Mouse (Mus musculus) limb, embryonic 12.5 days (tissue): Measurements from ENCODE around the gene 1700008O03Rik. TPM values are rescaled to one million over a fixed set of nuclear protein-coding genes. Genes with fewer than 3 reads are reported as not detected.
A peak's percentile ranks its signal among the peaks of the same experiment; 100 is the strongest.

ENCODE experiments used
- ATAC-seq: fragments of 200-750 bp; cut with Nextera tagmentation; 2 replicates; pipeline ENCODE4 v1.8.0; 2017; ENCODE audit warnings: low read depth, moderate TSS enrichment; ENCODE audit not compliant: insufficient number of reproducible peaks, insufficient read depth, low FRiP score, low TSS enrichment
- H3K27ac ChIP-seq: fragments of 300-500 bp; sonication (generic); 2 replicates; pipeline ENCODE4 v1.5.1; 2016; ENCODE audit warnings: mild to moderate bottlenecking, moderate library complexity
- H3K27me3 ChIP-seq: fragments of 300-500 bp; sonication (generic); 2 replicates; pipeline ENCODE4 v1.6.1; 2016; ENCODE audit warnings: mild to moderate bottlenecking, moderate library complexity
- H3K36me3 ChIP-seq: fragments of 300-500 bp; sonication (generic); 2 replicates; pipeline ENCODE4 v1.6.1; 2016; ENCODE audit warnings: mild to moderate bottlenecking, moderate library complexity
- H3K4me1 ChIP-seq: fragments of 300-500 bp; sonication (generic); replicated peaks from 2 replicates; pipeline ENCODE4 v1.6.1; 2016
- H3K4me2 ChIP-seq: fragments of 300-500 bp; sonication (generic); 2 replicates; pipeline ENCODE4 v1.6.1; 2016; ENCODE audit warnings: mild to moderate bottlenecking, moderate library complexity
- H3K4me3 ChIP-seq: fragments of 300-500 bp; sonication (generic); replicated peaks from 2 replicates; pipeline ENCODE4 v1.5.1; 2016; ENCODE audit warnings: mild to moderate bottlenecking
- H3K9ac ChIP-seq: fragments of 300-500 bp; sonication (generic); replicated peaks from 2 replicates; pipeline ENCODE4 v1.6.1; 2016; ENCODE audit warnings: mild to moderate bottlenecking, moderate library complexity
- H3K9me3 ChIP-seq: fragments of 300-500 bp; sonication (generic); 2 replicates; pipeline ENCODE4 v1.6.1; 2016; ENCODE audit warnings: mild to moderate bottlenecking, moderate library complexity
- WGBS: fragments of 180-500 bp; shearing (Covaris S2); methylation state at CpG from one replicate; pipeline ENCODE4 v1.1.7; 2016; 5-methylcytosine and 5-hydroxymethylcytosine counted together
- polyA plus RNA-seq: library from polyadenylated mRNA; unstranded; fragments of >200 nt; fragmentation: Nextera tagmentation; extraction: Ambion mirVana; gene quantifications from 2 replicates; pipeline ENCODE4 v1.2.1, GENCODE M21; 2016

Gene 1700008O03Rik
- polyA plus RNA-seq: 0.56 and 0.64 TPM in 2 replicates

- 77% methylated on average over 12 of the region's 12 CpGs for WGBS
- H3K4me3 ChIP-seq: peak within 1 kb of the TSS; percentile 54
- ATAC-seq: no peak
- peaks cover 68% of the 10 kb centered on the region for H3K27me3 ChIP-seq
- peak within 1 kb of the TSS; percentile 42 for H3K9ac ChIP-seq
- H3K27ac ChIP-seq: no peak within 1 kb of the TSS
- no peaks in the 10 kb centered on the region; the same call in 1 of the 2 replicates for H3K4me1 ChIP-seq
- H3K36me3 ChIP-seq: no peaks in the 10 kb centered on the region
- no peaks in the 10 kb centered on the region for H3K9me3 ChIP-seq
- peak within 1 kb of the TSS; percentile 93 for H3K4me2 ChIP-seq
Observed at GRCm38 (mm10) chr7:44385720-44386119, at the start of gene 1700008O03Rik. Gene 1700008O03Rik, minus strand, starts transcription at chr7:44385820.

- H3K9me3 ChIP-seq: no peaks in the 10 kb centered on the region
- H3K36me3 ChIP-seq: no peaks in the 10 kb centered on the region
- no peak for ATAC-seq
- WGBS: 63% methylated on average over 9 of the region's 9 CpGs
- H3K4me1 ChIP-seq: peaks cover 13% of the 10 kb centered on the region
- H3K9ac ChIP-seq: no peak overlapping the region
- H3K4me3 ChIP-seq: no peak overlapping the region
- no peak overlapping the region for H3K4me2 ChIP-seq
- peaks cover 92% of the 10 kb centered on the region for H3K27me3 ChIP-seq
- no peak overlapping the region for H3K27ac ChIP-seq
Observed at GRCm38 (mm10) chr7:44434089-44434488, 48.5 kb upstream of the 1700008O03Rik start.

- no peak overlapping the region for H3K9ac ChIP-seq
- no peak overlapping the region for H3K4me3 ChIP-seq
- WGBS: 2% methylated on average over 7 of the region's 7 CpGs
- H3K27me3 ChIP-seq: peaks cover 90% of the 10 kb centered on the region
- H3K27ac ChIP-seq: no peak overlapping the region
- H3K4me2 ChIP-seq: no peak overlapping the region
- no peaks in the 10 kb centered on the region for H3K9me3 ChIP-seq
- peaks cover 14% of the 10 kb centered on the region for H3K4me1 ChIP-seq
- H3K36me3 ChIP-seq: no peaks in the 10 kb centered on the region
- no peak for ATAC-seq
Observed at GRCm38 (mm10) chr7:44433371-44433770, 47.8 kb upstream of the 1700008O03Rik start.

GRCm38 (mm10) chr7:44432550-44432949, 46.9 kb upstream of the 1700008O03Rik start:
- Histone ChIP-seq H3K4me1 (peaks cover 22% of the 10 kb centered on the region), H3K36me3 (no peaks in the 10 kb centered on the region), H3K9ac (no peak overlapping the region), H3K4me2 (no peak overlapping the region), H3K27ac (no peak overlapping the region), H3K9me3 (no peaks in the 10 kb centered on the region), H3K27me3 (peaks cover 90% of the 10 kb centered on the region), H3K4me3 (no peak overlapping the region)
- WGBS: 72% methylated on average over 6 of the region's 6 CpGs
- ATAC-seq: no peak

GRCm38 (mm10) chr7:44429534-44430488, 44.2 kb upstream of the 1700008O03Rik start:
- peaks cover 24% of the 10 kb centered on the region for H3K4me1 ChIP-seq

GRCm38 (mm10) chr7:44428968-44429521, 43.4 kb upstream of the 1700008O03Rik start, which contains the start of gene Lrrc4b:
Gene Lrrc4b, plus strand, starts transcription at chr7:44429018.
- no peaks in the 10 kb centered on the region for H3K9me3 ChIP-seq
- H3K9ac ChIP-seq: peak within 1 kb of the TSS; percentile 59
- H3K27ac ChIP-seq: peak within 1 kb of the TSS; percentile 23; the same call in 1 of the 2 replicates
- peaks cover 24% of the 10 kb centered on the region for H3K4me1 ChIP-seq
- under 1% methylated on average over 23 of the region's 69 CpGs for WGBS
- peaks cover 84% of the 10 kb centered on the region for H3K27me3 ChIP-seq
- peak within 1 kb of the TSS; percentile 82 for H3K4me2 ChIP-seq
- H3K4me3 ChIP-seq: peak within 1 kb of the TSS; percentile 65
- no peaks in the 10 kb centered on the region for H3K36me3 ChIP-seq
- ATAC-seq: peak; percentile 49; the same call in 1 of the 2 replicates

More at GRCm38 (mm10) chr7:44429534-44430488, 44.2 kb upstream of the 1700008O03Rik start:
- Histone ChIP-seq H3K4me2 (peak overlapping the region; percentile 82), H3K27ac (no peak overlapping the region), H3K4me3 (peak overlapping the region; percentile 65), H3K9ac (peak overlapping the region; percentile 59), H3K36me3 (no peaks in the 10 kb centered on the region), H3K27me3 (peaks cover 90% of the 10 kb centered on the region), H3K9me3 (no peaks in the 10 kb centered on the region)
- WGBS: 3% methylated on average over 29 of the region's 32 CpGs
- ATAC-seq: no peak; the same call in 1 of the 2 replicates

- Histone ChIP-seq H3K4me1 (peaks cover 24% of the 10 kb centered on the region), H3K27me3 (peaks cover 78% of the 10 kb centered on the region), H3K4me2 (peak overlapping the region; percentile 82), H3K27ac (no peak overlapping the region), H3K36me3 (no peaks in the 10 kb centered on the region), H3K9ac (peak overlapping the region; percentile 59), H3K4me3 (peak overlapping the region; percentile 65), H3K9me3 (no peaks in the 10 kb centered on the region)
- WGBS: 2% methylated on average over 17 of the region's 38 CpGs
- 0 out of 2 replicates have a peak, but pooled peaks have one; percentile 9 for ATAC-seq
Observed at GRCm38 (mm10) chr7:44428171-44428950, 42.7 kb upstream of the 1700008O03Rik start.

- Histone ChIP-seq H3K9ac (peak overlapping the region; percentile 59; the same call in 1 of the 2 replicates), H3K9me3 (no peaks in the 10 kb centered on the region), H3K4me1 (peaks cover 24% of the 10 kb centered on the region), H3K4me3 (peak overlapping the region; percentile 65), H3K27ac (no peak overlapping the region), H3K36me3 (no peaks in the 10 kb centered on the region), H3K4me2 (peak overlapping the region; percentile 82), H3K27me3 (peaks cover 74% of the 10 kb centered on the region)
- WGBS: 13% methylated on average over 7 of the region's 8 CpGs
- no peak for ATAC-seq
Observed at GRCm38 (mm10) chr7:44427666-44428065, 42.0 kb upstream of the 1700008O03Rik start.

- H3K4me2 ChIP-seq: no peak overlapping the region
- no peaks in the 10 kb centered on the region for H3K4me1 ChIP-seq
- 80% methylated on average over 6 of the region's 6 CpGs for WGBS
- ATAC-seq: no peak
- no peak overlapping the region for H3K9ac ChIP-seq
- H3K27me3 ChIP-seq: 0 out of 2 replicates have a peak, but pooled peaks cover 12% of the 10 kb centered on the region
- no peak overlapping the region for H3K4me3 ChIP-seq
- H3K27ac ChIP-seq: no peak overlapping the region
- no peaks in the 10 kb centered on the region for H3K36me3 ChIP-seq
- H3K9me3 ChIP-seq: no peaks in the 10 kb centered on the region
Observed at GRCm38 (mm10) chr7:44413307-44413706, 27.7 kb upstream of the 1700008O03Rik start.

GRCm38 (mm10) chr7:44411144-44411543, 25.5 kb upstream of the 1700008O03Rik start:
- Histone ChIP-seq H3K27ac (no peak overlapping the region), H3K36me3 (no peaks in the 10 kb centered on the region), H3K9me3 (no peaks in the 10 kb centered on the region), H3K9ac (no peak overlapping the region), H3K27me3 (peaks cover 24% of the 10 kb centered on the region), H3K4me1 (no peaks in the 10 kb centered on the region), H3K4me3 (no peak overlapping the region), H3K4me2 (no peak overlapping the region)
- no peak for ATAC-seq
- WGBS: 83% methylated on average over 4 of the region's 4 CpGs
